Mouse (Mus musculus) lung, adult 2 months (tissue): ENCODE measurements around the gene Nrp2.

Experiments
- CTCF ChIP-seq: fragments of 200-500 bp; IDR thresholded peaks from 2 replicates; pipeline ENCODE4 v1.5.1; 2011; ENCODE audit warnings: mild to moderate bottlenecking, low read length, control low read depth; ENCODE audit not compliant: insufficient read depth
- POLR2A ChIP-seq: fragments of 200-500 bp; IDR thresholded peaks from 2 replicates; pipeline ENCODE4 v1.6.1; 2011; ENCODE audit warnings: low read depth, mild to moderate bottlenecking, control low read depth, low read length, borderline replicate concordance; ENCODE audit errors: extremely low read depth

- TF ChIP-seq CTCF, result no peak
- TF ChIP-seq POLR2A, result no peak
These were observed 42.8 kb downstream of the Nrp2 start for GRCm38 (mm10) chr1:62745889-62746288.
